Mouse (Mus musculus): ENCODE results near the gene Nrp2. TPM values are rescaled to one million over a fixed set of nuclear protein-coding genes. Genes with fewer than 3 reads are reported as not detected.

Nrp2 gene
- polyA plus RNA-seq, 1 experiment from 2014 or later: 11.2 TPM

DNA sequence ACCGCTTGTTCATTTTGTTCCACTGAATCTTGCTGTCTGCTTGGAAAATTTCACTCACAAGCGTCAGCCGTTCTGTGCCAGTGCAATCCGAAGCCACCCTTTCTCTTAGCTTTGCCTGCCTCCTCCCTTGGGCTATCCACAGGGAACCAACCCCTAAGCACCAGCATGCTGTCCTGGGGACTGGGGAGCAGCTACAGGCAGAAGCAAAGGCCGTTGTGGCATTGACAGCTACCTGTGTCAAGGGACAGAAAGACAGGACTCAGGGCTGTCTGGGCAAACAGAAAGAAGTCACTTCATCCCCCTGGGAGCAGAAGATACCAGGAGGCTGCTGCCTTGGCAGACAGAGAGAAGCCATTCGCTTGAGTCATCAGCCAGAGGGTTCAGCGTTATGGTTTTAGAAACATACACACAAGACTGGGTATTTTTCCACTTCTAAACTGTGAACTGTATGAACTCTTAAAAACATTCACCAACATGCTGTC lies 18.7 kb downstream of the Nrp2 start:
- Histone ChIP-seq H3K27ac (ENCODE audit: low read length) (no peak overlapping the region), H3K36me3 (ENCODE audit: insufficient read depth, low read length) (peaks cover 5% of the 10 kb centered on the region; the same call in 1 of the 2 replicates), H3K4me2 (replicated peaks; ENCODE audit: low read depth, low read length) (no peak overlapping the region), H3K9ac (replicated peaks; ENCODE audit: low read length) (no peak overlapping the region), H3K4me3 (ENCODE audit: low read length) (no peak overlapping the region), H3K9me3 (ENCODE audit: low read length) (no peaks in the 10 kb centered on the region), H3K4me1 (ENCODE audit: insufficient read depth, low read length) (peaks cover 20% of the 10 kb centered on the region), H3K27me3 (ENCODE audit: insufficient read depth, low read length) (peaks cover 21% of the 10 kb centered on the region; the same call in 1 of the 2 replicates)
- ATAC-seq (ENCODE audit: low FRiP score, low TSS enrichment): no peak
- WGBS: 76% methylated on average over 7 of the region's 7 CpGs

- Histone ChIP-seq H3K4me2 (replicated peaks; ENCODE audit: low read depth, low read length) (no peak overlapping the region), H3K9me3 (ENCODE audit: low read length) (no peaks in the 10 kb centered on the region), H3K27ac (ENCODE audit: low read length) (no peak overlapping the region), H3K27me3 (ENCODE audit: insufficient read depth, low read length) (peaks cover 19% of the 10 kb centered on the region; the same call in 1 of the 2 replicates), H3K36me3 (ENCODE audit: insufficient read depth, low read length) (peaks cover 5% of the 10 kb centered on the region; the same call in 1 of the 2 replicates), H3K4me1 (ENCODE audit: insufficient read depth, low read length) (peaks cover 19% of the 10 kb centered on the region), H3K9ac (replicated peaks; ENCODE audit: low read length) (no peak overlapping the region), H3K4me3 (ENCODE audit: low read length) (no peak overlapping the region)
- 70% methylated on average over 8 of the region's 8 CpGs for WGBS
- no peak for ATAC-seq (ENCODE audit: low FRiP score, low TSS enrichment)
Observed at GRCm38 (mm10) chr1:62722526-62722925, 19.4 kb downstream of the Nrp2 start.

DNA sequence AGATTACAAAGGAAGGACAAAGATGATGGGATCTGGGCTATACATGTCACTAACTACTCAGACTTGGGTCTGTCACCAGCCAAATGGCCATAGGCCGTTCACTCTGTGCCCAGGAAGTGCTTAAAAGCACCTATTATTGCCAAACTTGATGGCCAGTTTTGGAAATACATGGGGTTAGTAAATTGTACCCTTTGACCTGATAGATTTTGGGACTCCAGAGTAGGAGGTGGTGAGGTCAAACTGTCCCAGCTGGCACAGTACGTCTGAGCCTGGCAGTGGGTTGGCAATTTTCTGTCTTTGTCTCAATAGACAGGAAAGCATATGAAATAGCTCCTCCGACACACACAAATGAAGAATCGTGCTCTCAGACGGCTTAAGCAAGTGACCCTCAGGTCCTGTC lies 20.8 kb downstream of the Nrp2 start:
- Histone ChIP-seq H3K36me3 (ENCODE audit: insufficient read depth, low read length) (peaks cover 5% of the 10 kb centered on the region; the same call in 1 of the 2 replicates), H3K9ac (replicated peaks; ENCODE audit: low read length) (no peak overlapping the region), H3K9me3 (ENCODE audit: low read length) (no peaks in the 10 kb centered on the region), H3K27ac (ENCODE audit: low read length) (peak overlapping the region; percentile 76), H3K27me3 (ENCODE audit: insufficient read depth, low read length) (peaks cover 7% of the 10 kb centered on the region; the same call in 1 of the 2 replicates), H3K4me3 (ENCODE audit: low read length) (no peak overlapping the region), H3K4me2 (replicated peaks; ENCODE audit: low read depth, low read length) (no peak overlapping the region), H3K4me1 (ENCODE audit: insufficient read depth, low read length) (peaks cover 31% of the 10 kb centered on the region)
- 70% methylated on average over 5 of the region's 5 CpGs for WGBS
- ATAC-seq (ENCODE audit: low FRiP score, low TSS enrichment): no peak

GRCm38 (mm10) chr1:62724461-62725021 lies 21.5 kb downstream of the Nrp2 start:
- ATAC-seq (ENCODE audit: low FRiP score, low TSS enrichment): no peak
- peak overlapping the region; percentile 76 for H3K27ac ChIP-seq (ENCODE audit: low read length)

GRCm38 (mm10) chr1:62725032-62725678 lies 22.1 kb downstream of the Nrp2 start:
- Histone ChIP-seq H3K27me3 (ENCODE audit: insufficient read depth, low read length) (no peaks in the 10 kb centered on the region; the same call in 1 of the 2 replicates), H3K4me1 (ENCODE audit: insufficient read depth, low read length) (peaks cover 39% of the 10 kb centered on the region), H3K9ac (replicated peaks; ENCODE audit: low read length) (no peak overlapping the region; the same call in 1 of the 2 replicates), H3K9me3 (ENCODE audit: low read length) (no peaks in the 10 kb centered on the region), H3K36me3 (ENCODE audit: insufficient read depth, low read length) (peaks cover 5% of the 10 kb centered on the region; the same call in 1 of the 2 replicates), H3K4me2 (replicated peaks; ENCODE audit: low read depth, low read length) (no peak overlapping the region), H3K27ac (ENCODE audit: low read length) (peak overlapping the region; percentile 35), H3K4me3 (ENCODE audit: low read length) (no peak overlapping the region)
- 54% methylated on average over 10 of the region's 10 CpGs for WGBS
- no peak for ATAC-seq (ENCODE audit: low FRiP score, low TSS enrichment)

More at GRCm38 (mm10) chr1:62724461-62725021, 21.5 kb downstream of the Nrp2 start:
- 53% methylated on average over 6 of the region's 6 CpGs for WGBS
- Histone ChIP-seq H3K4me1 (ENCODE audit: insufficient read depth, low read length) (peaks cover 37% of the 10 kb centered on the region), H3K9ac (replicated peaks; ENCODE audit: low read length) (no peak overlapping the region; the same call in 1 of the 2 replicates), H3K36me3 (ENCODE audit: insufficient read depth, low read length) (peaks cover 5% of the 10 kb centered on the region; the same call in 1 of the 2 replicates), H3K4me3 (ENCODE audit: low read length) (no peak overlapping the region), H3K9me3 (ENCODE audit: low read length) (no peaks in the 10 kb centered on the region), H3K27me3 (ENCODE audit: insufficient read depth, low read length) (peaks cover under 1% of the 10 kb centered on the region; the same call in 1 of the 2 replicates), H3K4me2 (replicated peaks; ENCODE audit: low read depth, low read length) (no peak overlapping the region)

DNA sequence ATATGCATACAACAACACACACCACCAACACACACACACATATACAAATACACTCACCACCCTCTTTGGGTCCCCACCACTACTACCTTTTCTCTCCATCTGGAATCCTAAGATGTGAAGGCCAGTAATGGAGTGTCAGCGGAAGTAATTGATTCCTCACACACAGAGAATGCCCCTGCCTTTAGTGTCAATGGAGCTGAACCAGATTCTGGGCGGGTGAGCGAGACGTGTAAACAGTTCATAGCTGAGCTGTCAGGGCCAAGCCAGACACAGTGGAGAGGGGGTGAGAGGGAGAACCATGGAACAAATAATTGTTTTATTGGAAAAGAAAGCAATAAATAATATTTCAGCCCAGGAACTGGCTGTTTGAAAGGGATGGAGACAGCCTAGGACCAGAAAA lies 24.1 kb downstream of the Nrp2 start:
- H3K4me2 ChIP-seq (replicated peaks; ENCODE audit: low read depth, low read length): no peak overlapping the region
- WGBS: 21% methylated on average over 4 of the region's 4 CpGs
- peak; percentile 37; the same call in 1 of the 2 replicates for ATAC-seq (ENCODE audit: low FRiP score, low TSS enrichment)
- no peak overlapping the region for H3K27ac ChIP-seq (ENCODE audit: low read length)
- no peaks in the 10 kb centered on the region for H3K9me3 ChIP-seq (ENCODE audit: low read length)
- no peaks in the 10 kb centered on the region; the same call in 1 of the 2 replicates for H3K27me3 ChIP-seq (ENCODE audit: insufficient read depth, low read length)
- no peak overlapping the region for H3K9ac ChIP-seq (replicated peaks; ENCODE audit: low read length)
- H3K36me3 ChIP-seq (ENCODE audit: insufficient read depth, low read length): peaks cover 5% of the 10 kb centered on the region; the same call in 1 of the 2 replicates
- H3K4me3 ChIP-seq (ENCODE audit: low read length): no peak overlapping the region
- peaks cover 39% of the 10 kb centered on the region for H3K4me1 ChIP-seq (ENCODE audit: insufficient read depth, low read length)

- peak overlapping the region; percentile 88 for H3K27ac ChIP-seq (ENCODE audit: low read length)
Observed at GRCm38 (mm10) chr1:62728421-62728820, 25.3 kb downstream of the Nrp2 start.

DNA sequence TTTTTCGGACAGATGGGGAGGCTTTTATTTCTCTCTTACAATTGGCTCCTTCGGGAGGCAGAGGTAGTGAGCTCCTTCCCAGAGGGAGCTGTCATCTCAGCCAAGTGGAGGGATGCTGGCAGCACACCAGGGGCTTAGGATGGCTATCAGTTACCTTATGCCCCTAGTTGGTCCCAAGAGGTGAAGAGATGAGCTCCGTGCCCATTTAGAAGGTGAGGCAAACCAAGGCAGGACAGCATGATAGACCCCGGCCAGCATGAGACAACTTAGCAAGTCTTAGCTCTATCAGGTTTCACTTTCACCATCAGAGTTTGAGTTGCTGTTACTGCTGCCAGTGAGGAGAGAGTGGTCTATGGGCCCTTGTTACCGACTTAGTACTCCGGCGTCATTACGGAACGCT lies 25.8 kb downstream of the Nrp2 start:
- Histone ChIP-seq H3K4me2 (replicated peaks; ENCODE audit: low read depth, low read length) (0 out of 2 replicates have a peak overlapping the region, but pooled peaks have one; percentile 12), H3K27me3 (ENCODE audit: insufficient read depth, low read length) (no peaks in the 10 kb centered on the region; the same call in 1 of the 2 replicates), H3K9me3 (ENCODE audit: low read length) (no peaks in the 10 kb centered on the region), H3K9ac (replicated peaks; ENCODE audit: low read length) (no peak overlapping the region; the same call in 1 of the 2 replicates), H3K27ac (ENCODE audit: low read length) (peak overlapping the region; percentile 88; the same call in 1 of the 2 replicates), H3K36me3 (ENCODE audit: insufficient read depth, low read length) (no peaks in the 10 kb centered on the region), H3K4me3 (ENCODE audit: low read length) (no peak overlapping the region), H3K4me1 (ENCODE audit: insufficient read depth, low read length) (peaks cover 39% of the 10 kb centered on the region)
- no peak for ATAC-seq (ENCODE audit: low FRiP score, low TSS enrichment)
- WGBS: 53% methylated on average over 9 of the region's 9 CpGs

More at GRCm38 (mm10) chr1:62728421-62728820, 25.3 kb downstream of the Nrp2 start:
- Histone ChIP-seq H3K27me3 (ENCODE audit: insufficient read depth, low read length) (no peaks in the 10 kb centered on the region; the same call in 1 of the 2 replicates), H3K4me2 (replicated peaks; ENCODE audit: low read depth, low read length) (no peak overlapping the region), H3K36me3 (ENCODE audit: insufficient read depth, low read length) (no peaks in the 10 kb centered on the region), H3K9me3 (ENCODE audit: low read length) (no peaks in the 10 kb centered on the region), H3K4me3 (ENCODE audit: low read length) (no peak overlapping the region), H3K9ac (replicated peaks; ENCODE audit: low read length) (no peak overlapping the region), H3K4me1 (ENCODE audit: insufficient read depth, low read length) (peaks cover 39% of the 10 kb centered on the region)
- peak; percentile 18; the same call in 1 of the 2 replicates for ATAC-seq (ENCODE audit: low FRiP score, low TSS enrichment)
- 26% methylated on average over 6 of the region's 6 CpGs for WGBS

GRCm38 (mm10) chr1:62729345-62730150 lies 26.5 kb downstream of the Nrp2 start:
- Histone ChIP-seq H3K36me3 (ENCODE audit: insufficient read depth, low read length) (no peaks in the 10 kb centered on the region), H3K9me3 (ENCODE audit: low read length) (no peaks in the 10 kb centered on the region), H3K4me3 (ENCODE audit: low read length) (no peak overlapping the region), H3K4me1 (ENCODE audit: insufficient read depth, low read length) (peaks cover 39% of the 10 kb centered on the region), H3K27me3 (ENCODE audit: insufficient read depth, low read length) (no peaks in the 10 kb centered on the region; the same call in 1 of the 2 replicates), H3K9ac (replicated peaks; ENCODE audit: low read length) (peak overlapping the region; percentile 36; the same call in 1 of the 2 replicates), H3K27ac (ENCODE audit: low read length) (peak overlapping the region; percentile 88), H3K4me2 (replicated peaks; ENCODE audit: low read depth, low read length) (peak overlapping the region; percentile 17; the same call in 1 of the 2 replicates)
- 26% methylated on average over 13 of the region's 13 CpGs for WGBS
- ATAC-seq (ENCODE audit: low FRiP score, low TSS enrichment): peak; percentile 29; the same call in 1 of the 2 replicates
